Mouse (Mus musculus): ENCODE measurements around the gene Sympk.

Gene Sympk

DNA sequence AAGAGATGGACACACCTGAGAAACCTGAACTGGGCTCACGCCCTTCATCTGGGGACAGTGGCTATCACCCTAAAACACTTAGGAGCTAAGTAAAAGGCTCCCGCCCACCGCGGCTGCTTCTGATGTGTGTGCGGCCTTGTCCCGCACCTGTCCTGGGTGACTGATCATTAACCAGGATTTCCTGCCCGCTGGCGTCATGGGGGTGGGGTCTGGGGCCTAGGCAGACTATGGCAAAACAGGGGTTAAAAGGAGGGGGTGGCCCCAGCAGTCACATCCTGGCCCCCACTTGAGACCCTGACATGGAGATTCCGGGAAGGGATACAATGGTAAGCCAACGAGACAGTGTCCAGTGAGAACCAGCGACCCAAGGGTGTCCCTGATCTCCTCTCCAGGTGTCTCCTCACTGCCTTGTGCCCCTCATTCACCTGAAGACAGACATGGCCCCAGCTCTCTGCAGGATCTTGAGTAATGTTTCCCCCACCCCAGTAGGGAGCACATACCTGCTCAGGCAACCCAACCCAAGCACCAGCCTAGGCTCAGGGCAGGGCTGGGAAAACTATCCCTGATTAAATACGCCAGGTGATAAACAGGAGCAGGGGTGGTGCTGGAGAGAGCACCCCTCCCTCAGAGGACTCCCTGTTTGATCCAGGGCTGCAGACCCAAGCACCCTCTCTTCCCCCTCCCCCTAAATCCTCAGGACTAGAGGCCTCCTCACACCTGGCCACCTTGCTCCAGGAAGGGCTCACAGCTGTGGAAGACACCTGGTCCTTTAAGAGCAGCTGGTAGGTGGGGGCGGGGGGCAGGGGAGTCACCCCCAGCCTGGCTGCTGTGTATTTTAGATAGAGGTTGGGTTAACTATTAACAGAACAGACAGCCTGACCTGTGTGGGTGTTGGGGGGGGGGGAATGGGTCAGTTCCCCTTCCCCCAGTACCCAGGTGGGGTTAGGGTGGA, 16.9 kb upstream of the Sympk start:
- DNase-seq (ENCODE audit: low spot score in 2 of 2), result no peak

DNA sequence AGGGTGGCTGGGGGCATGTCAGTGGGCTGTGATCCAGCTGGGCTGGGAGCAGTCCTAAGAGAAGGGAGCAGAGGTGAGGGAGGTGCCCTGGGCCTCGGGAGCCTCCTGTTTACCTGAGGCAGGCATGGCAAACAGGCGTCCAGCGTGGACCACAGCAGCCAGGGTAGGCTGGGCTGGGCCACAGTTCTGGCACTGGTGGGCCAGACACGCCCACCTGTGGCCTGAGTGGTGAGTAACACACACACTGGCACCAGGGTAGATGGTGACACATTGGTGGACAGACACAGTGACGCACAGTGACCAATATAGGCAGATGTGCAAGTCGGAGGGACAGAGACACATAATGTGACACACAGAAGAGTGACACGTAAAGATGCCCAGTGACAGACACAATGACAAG, 13.6 kb upstream of the Sympk start:
- no peak for DNase-seq (ENCODE audit: low spot score in 2 of 2)

DNA sequence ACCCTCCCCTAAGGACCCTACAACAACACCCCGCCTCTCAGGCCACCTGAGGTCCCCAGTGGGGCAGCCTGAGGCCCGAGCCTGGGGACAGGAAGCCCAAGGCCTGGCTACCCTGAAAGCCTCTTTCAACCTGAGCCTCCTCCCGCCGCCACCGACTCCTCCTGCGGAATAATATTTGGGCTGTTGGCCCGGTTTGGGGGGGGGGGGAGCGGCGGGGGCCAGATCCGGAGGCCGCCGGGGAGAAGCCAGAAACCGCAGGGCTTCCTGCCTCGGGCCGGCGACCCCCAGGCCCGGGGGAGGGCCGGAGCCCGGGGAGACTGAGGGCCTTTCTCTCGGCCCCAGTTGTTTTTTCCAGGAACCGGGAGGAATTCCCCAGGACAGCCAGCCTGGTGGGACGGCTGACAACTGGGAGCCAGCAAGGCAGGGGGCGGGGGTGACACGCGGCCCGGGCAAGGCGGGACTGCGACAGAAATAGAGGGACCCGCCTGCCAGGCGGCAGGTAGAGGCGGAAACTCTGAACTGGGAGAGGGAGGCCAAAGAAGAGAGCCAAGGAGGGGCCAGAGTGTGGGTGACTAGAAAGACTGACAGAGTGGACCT, 12.1 kb upstream of the Sympk start:
- no peak for DNase-seq (ENCODE audit: low spot score in 2 of 2)

DNA sequence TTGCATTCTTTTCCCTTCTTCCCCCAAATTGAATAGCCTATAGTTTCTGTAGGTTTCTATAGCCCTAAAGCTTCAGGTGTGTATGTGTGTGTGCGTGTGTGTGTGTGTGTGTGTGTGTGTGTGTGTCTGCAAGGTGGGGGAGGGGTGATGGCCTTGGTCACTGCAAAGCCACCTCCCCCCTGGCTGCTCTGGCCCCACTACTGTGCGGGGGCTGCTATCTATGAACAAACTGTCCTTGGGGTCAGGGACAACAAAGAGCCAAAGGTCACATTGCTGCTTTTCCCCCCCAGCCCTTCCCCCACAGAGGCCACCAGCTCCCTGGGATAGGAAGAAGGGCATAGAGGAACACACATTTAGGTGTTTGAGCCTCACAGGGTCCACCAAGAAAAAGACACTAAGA, 11.3 kb upstream of the Sympk start:
- DNase-seq (ENCODE audit: low spot score in 2 of 2), result no peak

DNA sequence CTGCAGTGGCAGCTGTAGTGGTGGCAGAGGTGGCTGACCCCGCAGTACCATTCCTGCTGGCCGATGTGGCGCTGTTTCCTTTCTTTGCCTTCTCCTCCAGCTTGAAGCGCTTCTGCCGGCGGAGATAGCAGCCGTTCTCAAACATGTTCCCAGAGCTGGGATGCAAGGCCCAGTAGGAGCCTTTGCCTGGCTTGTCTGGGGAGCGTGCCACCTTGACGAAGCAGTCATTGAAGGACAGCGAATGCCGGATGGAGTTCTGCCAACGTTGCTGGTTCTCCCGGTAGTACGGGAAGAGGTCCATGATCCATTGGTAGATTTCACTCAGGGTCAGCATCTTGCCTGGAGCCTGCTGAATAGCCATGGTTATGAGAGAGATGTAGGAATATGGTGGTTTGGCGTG, 9.7 kb upstream of the Sympk start:
- no peak for DNase-seq (ENCODE audit: low spot score in 2 of 2)

DNA sequence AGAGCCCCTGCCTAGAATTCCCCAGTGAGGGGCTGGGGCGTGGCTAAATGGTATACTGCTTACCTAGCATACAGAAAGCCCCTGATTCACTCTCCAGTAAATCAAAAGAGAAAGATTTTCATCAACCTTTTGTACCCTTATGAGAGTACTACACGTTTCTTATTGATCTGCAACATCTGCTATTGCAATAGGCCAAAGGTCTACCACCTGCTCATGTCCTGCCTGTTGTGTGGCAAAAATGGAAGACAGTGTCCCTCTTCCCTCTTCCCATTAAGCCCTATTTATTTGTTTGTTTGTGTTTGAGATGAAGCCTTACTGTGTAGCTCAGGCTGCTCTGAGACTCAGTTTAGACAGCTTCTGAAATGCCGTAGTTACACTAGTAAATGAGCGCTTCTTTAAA, 8.1 kb upstream of the Sympk start:
- no peak for DNase-seq (ENCODE audit: low spot score in 2 of 2)

DNA sequence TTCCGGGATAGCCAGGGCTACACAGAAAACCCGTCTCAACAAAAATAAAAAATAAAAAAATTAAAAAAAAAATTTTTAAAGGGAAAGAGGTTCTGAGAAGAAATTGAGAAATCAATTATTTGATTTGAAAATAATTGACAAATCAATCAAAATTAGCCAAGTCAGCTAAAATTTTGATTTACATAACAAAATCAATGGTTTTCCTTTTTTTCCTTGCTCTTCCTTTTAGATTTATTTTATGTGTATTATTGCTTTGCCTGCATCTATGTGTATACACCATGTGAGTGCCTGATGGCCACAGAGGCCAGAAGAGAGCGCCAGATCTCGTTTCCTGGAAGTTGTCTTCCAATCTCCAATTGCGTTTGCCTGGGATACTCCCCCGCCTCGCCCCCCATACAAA, 6.3 kb upstream of the Sympk start:
- DNase-seq (ENCODE audit: low spot score in 2 of 2), result no peak

DNA sequence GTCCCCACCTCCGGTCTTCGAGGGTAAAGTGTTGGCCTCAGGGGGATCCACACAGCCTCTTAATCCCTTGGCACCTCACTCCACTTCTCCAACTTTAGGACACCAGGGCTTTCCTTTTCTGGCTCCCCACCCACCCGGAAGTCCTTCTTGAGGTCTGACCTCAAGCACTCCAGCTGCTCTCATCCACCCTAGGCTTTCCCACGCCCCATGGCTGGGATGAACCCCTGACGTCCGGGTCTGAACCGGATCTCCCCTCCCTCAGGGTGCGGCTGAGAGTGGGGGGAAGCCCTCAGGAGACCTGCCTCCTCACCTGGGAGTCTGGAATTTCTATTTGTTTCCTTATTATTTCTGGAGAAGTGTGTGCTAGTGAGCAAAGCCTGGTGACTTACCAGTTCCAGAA, 3.1 kb upstream of the Sympk start:
- DNase-seq (ENCODE audit: low spot score in 2 of 2), result no peak

DNA sequence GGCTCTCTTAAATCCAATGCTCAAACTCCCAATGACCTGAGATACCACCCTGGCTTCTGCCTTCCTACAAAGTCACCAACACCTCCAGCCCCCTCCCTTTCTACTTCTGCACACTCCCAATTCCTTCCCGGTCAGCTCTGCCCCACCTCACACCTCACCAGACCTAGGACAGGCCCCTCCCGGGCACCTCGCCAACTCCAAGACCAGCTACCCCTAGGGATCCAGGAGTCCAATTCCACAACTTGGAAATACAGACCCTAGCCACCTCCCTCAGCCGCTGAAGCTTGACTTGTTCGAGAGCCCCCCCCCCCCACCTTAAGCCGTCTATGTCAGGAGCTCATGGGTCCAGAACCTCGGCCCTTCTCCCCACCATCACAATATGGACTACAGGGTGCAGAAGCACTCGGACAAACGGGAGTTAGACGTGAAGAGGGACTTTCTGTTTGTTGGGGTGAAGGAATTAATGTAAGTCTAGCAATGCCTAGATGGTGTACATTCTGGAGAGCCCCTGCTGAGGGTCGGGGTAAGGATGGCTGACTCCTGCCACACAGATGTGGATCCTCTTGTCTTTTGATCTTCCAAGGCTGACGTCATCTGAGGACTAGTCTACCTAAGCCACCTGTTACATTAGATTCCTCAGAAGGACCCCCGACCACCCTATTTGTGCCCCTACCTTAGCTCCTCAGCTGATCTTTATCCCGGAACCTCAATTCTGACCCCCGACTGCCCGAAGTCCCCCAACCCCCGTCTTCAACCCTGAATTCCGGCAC, 1.8 kb upstream of the Sympk start:
- no peak for DNase-seq (ENCODE audit: low spot score in 2 of 2)

DNA sequence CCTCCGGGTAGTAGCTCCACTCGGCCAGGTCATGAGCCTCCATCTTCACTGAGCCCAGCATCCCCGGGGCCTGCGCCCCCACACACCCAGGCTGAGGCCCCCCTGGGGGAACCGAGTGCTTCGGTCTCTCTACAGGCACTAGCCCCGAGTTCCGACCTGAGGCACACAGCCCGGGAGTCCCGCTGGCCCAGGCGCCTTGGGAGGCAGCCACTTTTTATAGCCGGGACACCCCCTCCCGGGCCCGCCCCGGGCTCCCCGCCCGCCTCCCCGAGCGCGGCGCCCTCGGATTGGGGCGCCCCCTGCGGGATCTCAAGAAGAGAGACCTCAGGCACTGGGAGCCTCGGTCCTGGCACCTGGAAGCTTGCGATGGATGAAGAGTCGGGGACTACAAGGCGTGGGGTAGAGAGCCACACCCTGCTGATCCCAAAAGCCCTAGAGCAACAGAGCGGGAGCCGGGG, 791 bp upstream of the Sympk start, which contains the start of gene Foxa3:
Gene Foxa3 (minus strand): TSS at position 182 of the 458 bp plus-strand sequence.
- peak in 1 of 2 experiments; percentile 34 for DNase-seq (ENCODE audit: low spot score in 2 of 2)

DNA sequence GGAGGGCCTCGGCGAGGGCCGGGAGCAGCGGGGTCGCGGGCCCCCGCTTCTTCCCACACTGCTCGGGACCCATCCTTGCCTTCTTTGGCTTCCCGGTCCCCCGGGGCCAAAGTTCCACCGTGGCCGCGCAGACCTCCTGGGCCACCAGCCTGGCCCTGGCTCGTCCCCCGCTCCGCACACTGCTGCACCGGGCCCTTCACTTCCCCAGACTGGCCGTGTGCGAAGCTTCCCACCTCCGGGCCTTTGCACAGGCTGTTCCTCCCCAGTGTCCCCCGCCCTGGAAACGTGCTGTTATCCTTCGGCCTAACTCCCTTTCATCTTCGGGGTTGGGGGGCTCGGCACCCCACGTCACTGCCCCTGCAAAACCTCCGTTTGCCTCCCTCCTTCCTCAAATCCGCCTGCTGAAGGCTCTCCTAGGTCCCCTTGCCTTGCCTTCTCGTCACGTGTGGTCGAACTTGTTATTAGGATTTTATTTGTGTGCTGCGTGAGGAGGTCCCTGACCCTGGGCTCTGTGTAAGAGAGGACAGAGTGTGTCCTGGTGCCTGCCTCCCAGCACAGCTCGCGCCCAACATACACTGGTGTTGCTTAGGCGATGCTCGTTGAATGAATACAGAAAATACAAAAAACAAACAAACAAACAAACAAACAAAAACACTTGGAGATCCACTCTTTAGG, 541 bp downstream of the Sympk start:
- no peak for DNase-seq (ENCODE audit: low spot score in 2 of 2)

DNA sequence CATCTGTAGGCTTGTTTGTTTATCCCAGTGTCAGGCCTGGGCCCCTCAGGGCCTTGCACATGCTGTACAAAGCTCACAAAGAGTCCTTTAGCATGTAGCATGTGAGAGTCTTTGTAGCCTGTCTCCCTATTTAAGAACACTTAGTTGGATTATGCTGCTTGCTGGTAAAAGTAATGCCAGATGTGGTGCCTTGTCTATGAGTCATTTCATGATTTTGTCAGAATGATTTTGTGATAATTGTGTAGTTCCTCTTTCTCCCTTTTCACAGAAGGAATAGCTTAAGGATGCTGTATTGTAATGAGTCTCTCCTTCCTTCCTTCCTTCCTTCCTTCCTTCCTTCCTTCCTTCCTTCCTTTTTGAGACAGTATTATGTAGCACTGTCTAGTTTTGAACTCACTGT, 3.9 kb downstream of the Sympk start:
- no peak for DNase-seq (ENCODE audit: low spot score in 2 of 2)

DNA sequence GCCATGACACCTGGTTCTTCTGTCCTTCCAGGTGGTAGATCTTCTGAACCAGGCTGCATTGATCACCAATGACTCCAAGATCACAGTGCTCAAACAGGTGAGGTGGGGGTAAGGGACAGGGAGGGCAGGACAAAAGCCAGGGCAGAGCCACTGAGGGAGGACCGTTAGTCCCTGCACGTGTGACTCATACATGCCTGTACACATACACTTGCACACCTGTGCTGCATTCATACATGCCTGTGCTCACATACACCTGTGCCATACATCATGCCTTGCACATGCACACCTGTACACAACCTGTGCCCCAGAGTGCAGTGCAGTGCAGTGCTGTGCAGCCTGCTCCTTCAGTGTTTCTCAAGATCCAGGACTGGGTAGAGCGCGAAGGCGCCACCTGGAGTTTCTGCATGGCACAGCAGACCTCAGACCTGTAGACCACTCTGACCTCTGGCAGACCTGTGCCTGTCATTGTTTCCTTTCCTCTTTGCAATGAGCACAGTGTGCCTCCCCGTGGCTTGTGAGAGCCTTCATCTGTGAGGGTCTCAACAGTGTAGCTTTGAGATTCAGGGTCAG, 5.0 kb downstream of the Sympk start:
- DNase-seq (ENCODE audit: low spot score in 2 of 2), result no peak

DNA sequence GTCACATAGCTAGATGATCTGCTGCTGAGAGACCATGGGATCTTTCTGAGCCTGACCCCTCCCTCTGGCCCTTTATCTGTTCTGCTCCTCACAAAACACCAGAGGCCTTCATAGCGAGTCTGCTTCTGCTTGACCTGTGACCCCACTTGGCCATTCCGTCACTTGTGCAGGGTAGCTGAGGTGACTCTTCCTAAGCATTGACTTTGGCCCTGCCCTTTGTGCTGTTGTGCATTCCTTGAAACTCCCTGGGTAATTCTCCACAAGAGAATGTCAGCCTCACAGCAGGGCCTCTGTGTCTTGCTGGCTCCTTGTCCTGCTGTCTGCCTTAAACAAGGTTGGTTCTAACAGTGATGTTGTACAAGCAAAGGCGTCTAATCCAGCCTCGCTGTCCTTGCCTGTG, 7.5 kb downstream of the Sympk start:
- DNase-seq (ENCODE audit: low spot score in 2 of 2), result no peak

DNA sequence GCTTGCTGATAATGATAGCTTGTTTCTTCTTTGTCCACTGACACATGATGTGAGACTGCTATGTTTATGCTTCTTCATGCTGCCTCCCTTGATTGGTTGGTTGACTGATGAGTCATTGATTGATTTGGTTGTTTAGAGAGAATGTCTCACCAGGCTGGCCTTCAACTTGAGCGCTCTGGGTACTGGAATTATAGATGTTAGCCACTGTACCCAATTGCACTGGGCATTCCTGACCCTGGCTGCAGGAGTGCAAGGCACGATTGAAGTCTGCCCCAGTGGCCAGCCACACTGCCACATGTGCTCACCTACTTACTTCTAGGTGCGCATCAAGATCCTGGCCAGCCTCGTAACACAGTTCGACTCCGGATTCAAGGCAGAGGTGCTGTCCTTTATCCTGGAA, 20.4 kb downstream of the Sympk start:
- DNase-seq (ENCODE audit: low spot score in 2 of 2), result no peak

DNA sequence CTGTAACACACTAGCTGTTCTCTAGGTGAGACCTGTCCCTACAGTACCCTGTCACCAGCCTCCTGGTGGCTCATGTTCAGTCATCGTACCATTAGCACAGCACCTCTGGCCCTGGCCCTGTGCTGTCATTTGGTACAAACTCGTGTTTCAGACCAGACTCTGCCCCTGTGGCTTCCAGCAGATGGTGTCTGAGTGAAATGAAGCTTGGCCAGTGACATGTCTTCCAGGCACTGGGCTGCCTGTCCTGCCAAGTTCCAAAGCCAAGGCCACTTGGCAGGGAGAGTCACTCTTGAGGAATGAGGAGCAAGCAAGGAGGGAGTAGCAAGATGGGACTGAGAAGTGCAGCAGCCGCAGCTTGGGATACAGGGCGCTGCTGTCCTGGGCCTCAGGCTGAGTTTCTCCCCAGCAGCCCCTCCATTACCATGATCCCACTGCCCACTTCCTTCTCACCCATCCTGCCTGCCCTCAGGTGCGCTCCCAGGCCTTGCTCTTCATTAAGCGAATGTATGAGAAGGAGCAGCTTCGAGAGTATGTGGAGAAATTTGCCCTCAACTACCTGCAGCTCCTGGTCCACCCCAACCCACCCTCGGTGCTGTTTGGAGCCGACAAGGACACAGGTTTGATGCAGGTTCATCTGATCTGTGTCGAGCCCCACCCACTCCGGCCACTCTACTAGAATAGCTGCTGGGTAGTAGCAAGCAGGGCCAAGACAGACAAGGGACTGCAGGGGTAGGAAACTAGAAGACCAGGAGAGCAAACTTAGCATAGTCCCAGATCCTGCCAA, 22.3 kb downstream of the Sympk start:
- no peak for DNase-seq (ENCODE audit: low spot score in 2 of 2)

DNA sequence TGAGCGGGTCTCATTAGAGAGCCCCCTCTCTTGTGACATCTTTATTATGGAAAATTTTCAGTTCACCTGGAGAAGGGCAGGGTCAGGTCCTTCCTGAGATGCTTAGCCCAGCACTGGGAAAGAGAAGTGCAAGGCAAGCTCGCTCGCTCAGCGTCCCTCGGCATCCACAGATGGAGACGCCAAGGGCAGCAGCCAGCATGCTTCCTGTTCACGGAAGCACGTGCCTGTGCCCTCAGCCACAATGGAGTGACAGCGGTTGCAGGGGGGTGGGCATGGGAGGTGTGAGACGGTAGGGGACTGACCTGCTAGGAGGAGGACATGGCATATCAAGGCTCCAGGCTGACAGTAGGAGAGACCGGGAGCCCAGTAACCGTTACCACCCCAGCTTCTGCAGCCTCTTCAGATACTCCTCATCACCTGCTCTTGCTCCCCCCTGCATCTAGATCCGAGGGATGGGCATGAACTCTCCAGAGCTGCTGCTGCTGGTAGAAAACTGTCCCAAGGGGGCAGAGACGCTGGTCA, 23.9 kb downstream of the Sympk start:
- no peak for DNase-seq (ENCODE audit: low spot score in 2 of 2)

DNA sequence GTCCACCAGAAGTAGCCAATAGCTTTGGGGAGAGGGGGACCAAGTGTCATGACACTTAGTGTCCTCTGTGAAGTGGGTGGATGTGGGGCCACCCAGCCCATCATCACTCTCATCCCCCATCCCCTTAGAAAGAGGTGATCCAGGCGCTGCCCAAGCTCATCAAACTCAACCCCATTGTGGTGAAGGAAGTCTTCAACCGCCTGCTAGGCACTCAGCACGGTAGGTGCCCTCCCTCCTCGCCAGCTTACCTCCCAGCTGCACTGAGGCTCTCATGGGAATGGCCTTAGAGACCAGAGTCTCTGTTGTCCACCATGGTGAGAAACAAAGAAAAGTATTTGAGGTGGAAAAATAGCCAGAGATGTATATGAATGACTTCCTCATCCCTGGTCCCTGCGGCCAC, 25.1 kb downstream of the Sympk start:
- DNase-seq (ENCODE audit: low spot score in 2 of 2), result no peak

DNA sequence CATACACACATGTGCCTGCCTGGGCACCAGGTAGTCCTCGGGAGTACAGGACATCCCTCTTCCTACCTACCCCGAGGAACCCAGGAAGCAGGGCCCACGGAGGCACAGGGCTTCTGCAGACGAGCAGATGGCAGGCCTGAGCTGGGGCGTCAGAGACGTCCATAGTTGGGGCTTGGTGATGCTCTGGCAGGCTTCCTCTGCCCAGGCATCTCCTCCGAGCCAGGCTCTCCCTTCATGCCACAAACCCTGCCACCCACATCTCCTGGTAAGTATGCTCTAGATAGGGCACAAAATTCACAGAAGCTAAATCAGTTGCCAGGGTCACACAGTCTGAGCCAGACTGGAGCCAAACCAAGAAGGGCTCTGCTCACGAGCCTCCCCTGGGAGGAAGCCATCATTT, 26.0 kb downstream of the Sympk start:
- peak in 1 of 2 experiments; percentile 40 for DNase-seq (ENCODE audit: low spot score in 2 of 2)

DNA sequence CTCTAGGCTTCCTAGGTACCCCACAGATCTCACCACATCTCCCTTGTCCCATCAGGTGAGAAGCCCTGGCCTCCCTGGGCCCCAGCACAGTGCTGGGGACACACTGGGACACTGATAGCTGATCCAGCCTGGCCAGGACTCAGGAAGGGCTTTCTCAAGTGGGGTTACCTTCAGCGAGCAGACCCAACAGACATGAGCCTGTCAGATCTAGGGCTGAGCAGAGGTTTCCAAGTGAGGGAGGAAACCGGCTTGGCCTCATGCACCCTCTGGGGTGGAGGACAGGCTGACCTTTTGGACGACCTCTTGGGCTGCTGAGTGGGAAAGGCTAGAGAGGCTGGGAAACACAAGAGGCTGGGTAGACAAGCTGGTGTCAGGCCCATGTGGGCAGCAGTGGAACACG, 27.0 kb downstream of the Sympk start:
- DNase-seq (ENCODE audit: low spot score in 2 of 2), result no peak

Measured in left cerebral cortex, adult 9 months (tissue).